Mouse (Mus musculus): ENCODE results near the gene Kcnip1.
A peak's percentile ranks its signal among the peaks of the same experiment; 100 is the strongest.

Gene Kcnip1

DNA sequence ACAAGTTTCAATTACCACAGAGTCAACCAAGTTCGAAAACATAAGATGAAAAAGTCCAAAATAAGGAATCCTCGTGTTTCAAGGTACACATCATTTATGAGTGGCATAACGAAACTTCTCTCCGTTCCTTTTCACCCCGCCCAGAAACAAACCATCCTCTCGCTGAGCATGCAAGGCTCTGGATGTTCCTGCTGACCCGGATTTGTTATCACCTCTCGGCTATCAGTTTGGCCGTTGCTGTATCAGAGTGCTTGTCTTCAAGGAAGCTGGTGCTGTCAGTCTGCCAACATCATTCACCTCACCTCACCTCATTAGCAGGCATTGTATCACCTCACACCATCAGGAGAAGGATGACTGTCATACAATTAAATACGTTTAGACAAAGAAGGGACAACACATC is 90.6 kb downstream of the Kcnip1 start:
- DNase-seq (ENCODE audit: low spot score in 2 of 2) = no peak

DNA sequence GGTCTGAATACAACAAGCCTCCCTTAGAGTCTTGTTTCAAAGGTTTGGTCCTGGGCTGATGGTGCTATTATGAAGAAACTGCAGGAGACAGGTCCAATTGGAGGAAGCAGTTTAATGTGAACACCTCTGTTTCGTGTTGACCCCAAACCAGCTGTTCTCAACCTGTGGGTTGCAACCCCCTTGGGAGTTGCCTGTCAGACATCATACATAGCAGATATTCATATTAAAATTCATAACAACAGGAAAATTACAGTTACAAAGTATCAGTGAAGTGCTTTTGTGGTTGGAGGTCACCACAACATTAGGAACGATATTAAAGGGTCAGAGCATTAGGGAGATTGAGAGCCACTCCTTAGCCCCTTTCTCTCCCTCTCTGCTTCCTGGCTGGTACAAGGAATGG is 91.2 kb downstream of the Kcnip1 start:
- DNase-seq (ENCODE audit: low spot score in 2 of 2) = no peak

DNA sequence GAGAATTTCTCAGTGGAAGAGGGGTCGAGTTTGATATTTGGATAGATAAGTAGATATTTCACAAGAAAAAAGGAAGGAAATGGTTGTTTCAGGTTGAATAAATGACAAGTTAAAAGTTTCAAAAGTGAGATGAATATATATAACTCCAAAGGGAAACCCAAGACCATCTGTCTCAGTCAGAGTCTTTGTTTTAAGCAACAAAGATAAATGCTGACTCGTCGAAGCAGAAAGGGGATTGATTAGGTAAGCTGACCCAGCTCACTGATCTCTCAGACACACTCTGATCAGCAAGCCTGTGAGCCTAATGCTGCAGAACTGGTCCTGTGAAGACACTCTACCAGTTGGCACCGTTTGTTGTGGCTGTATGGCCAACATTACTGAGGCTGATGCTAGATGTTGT is 101.9 kb downstream of the Kcnip1 start:
- no peak for DNase-seq (ENCODE audit: low spot score in 2 of 2)

DNA sequence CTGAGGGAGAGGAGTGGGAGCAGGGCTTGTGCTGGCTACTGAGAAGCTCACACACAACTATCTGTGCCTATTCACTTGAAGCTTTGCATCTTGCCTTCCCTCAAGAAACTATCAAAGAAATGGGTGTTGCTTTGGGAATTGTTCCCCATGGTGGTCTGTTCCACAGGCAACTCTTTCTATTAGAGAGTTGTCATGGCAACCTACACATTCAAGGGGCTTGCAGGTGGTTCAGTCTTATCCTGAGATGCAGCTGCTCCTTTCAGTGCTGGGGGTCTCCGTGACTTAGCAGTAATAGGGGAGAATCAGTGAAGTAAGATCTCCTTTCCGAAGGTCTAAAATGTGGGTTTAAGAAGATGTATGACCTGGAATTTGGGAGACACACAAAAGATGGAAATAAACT is 102.6 kb downstream of the Kcnip1 start:
- no peak for DNase-seq (ENCODE audit: low spot score in 2 of 2)

DNA sequence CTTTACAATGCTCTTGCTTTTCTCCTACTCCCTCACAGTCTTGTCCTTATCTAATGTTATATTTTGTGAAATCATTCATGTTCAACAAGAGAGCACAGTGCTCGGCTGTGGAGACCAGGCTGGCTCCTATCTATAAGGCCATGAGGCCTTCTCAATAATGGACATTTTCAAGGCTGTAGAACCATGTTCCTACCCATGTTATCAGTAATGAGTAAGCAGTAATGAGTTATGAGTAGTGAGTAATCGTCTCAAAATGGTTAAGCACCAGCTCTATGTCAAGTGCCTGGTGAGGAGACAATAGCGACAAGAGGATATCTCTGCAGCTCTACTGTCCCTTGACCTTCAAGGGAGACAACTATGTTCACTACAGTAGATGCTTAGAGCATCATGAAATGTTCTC is 105.3 kb downstream of the Kcnip1 start:
- no peak for DNase-seq (ENCODE audit: low spot score in 2 of 2)

DNA sequence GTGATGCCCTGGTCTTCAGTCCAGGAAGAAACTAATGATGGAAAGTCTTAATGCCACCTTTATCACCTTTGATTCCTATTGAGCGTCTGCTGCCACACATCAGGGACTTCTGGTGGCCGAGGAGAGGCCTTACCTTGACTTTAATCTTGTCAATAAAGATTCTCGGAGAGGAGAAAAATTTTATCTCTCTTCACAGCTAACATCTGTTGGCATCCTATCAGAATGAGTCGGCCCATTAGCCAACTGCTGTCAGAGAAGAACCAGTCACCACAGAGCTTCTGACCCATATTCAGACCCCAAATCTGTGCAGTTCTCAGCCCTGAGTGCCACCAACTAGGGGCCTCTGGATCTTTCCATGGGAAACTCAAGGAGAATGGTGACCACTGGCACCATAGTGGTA is 107.0 kb downstream of the Kcnip1 start:
- DNase-seq (ENCODE audit: low spot score in 2 of 2) = no peak

DNA sequence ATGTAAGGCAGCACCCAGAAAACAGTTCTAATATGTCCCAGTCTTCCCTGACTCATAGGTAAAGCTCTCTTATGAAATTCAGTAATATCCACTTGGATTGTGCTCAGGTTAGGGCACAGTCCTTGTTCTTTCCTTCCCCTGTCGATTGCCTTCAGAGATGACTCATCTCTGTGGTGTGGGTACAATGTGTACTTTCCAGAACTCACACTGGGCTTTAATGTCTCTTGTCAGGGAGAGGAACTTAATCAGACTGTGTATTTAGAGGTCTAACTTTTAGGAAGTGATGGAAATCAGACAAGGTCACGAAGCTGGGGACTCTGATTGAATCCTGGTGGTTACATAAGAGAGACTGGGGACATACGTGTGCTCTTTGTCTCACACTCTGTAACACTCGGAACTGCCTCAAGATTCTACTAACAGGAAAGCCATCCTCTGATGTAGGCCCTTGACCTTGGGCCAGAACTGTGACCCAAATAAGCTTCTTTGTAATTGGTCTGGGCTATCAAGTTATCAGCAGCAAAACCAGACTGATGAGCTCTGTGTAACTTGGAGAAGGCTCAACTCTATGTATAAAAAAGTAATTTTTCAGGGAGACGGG is 110.1 kb downstream of the Kcnip1 start:
- DNase-seq (ENCODE audit: low spot score in 2 of 2) = no peak

DNA sequence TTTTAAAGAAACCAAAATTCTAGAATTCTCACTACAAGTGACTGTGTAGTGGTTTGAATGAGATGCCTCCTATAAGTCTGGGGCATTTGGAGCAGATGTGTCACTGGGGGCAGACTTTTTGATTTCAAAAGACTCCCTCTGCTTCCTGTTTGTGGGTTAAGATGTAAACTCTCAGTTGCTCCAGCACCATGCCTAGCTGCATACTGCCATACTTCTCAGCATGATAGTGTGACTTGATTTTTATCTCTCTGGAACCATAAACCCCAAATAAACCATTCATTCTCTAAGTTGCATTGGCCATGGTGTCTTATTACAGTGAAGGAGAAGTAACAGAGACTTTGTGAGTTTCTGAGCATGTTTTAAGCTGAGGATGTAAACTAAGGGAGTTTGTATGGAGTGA is 118.0 kb downstream of the Kcnip1 start:
- no peak for DNase-seq (ENCODE audit: low spot score in 2 of 2)

DNA sequence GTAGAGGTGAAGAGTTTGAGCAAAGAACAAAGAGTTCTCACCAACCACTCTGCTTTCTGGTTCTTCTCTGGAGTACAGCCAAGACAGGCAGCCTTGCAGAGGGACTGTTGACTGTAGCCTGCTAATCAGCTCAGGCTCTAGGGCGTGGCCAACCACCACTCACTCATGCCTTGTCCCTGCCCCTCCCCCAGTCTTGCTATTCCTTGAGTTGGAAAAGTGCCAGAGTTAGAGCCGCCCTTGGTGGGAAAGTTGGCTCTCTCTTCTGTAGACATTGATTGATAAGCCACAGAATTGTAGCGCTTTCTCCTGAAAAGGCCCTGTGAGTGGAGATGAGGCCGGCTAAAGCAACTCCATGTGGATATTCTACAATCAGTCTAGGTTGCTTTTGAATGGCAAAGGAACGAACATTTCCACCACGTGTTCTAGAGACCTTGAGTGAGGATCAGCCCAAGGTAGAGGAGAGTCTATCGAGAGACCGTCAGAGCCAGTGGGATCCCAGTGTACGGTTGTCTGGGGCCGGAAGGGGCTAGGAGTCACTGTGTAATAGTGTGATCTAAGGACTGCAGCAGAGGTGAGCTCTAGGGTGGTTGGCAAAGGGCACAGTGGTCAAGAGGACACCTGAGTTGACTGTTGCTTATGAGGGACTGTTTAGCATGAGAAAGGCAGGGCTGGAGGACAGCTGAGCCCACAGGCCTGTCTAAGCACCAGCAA is 119.7 kb downstream of the Kcnip1 start:
- DNase-seq (ENCODE audit: low spot score in 2 of 2) = peak; percentile 14 to 53

DNA sequence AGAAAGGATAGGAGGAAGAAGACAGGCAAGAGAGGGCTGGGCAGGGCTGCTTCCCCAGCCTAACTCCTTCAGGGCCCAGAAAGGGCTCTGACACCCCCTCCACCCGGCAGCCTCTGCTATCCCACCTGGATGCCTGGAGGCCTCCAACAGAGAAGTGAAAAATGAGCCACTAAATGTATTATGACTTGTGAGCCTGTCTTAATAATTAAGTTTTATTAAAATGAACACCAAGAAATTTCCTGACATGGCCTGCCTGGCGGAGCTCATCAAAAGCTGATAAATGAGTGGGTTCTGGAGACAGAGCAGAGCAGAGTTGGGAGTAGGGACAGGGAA is 120.3 kb downstream of the Kcnip1 start:
- DNase-seq (ENCODE audit: low spot score in 2 of 2) = no peak

DNA sequence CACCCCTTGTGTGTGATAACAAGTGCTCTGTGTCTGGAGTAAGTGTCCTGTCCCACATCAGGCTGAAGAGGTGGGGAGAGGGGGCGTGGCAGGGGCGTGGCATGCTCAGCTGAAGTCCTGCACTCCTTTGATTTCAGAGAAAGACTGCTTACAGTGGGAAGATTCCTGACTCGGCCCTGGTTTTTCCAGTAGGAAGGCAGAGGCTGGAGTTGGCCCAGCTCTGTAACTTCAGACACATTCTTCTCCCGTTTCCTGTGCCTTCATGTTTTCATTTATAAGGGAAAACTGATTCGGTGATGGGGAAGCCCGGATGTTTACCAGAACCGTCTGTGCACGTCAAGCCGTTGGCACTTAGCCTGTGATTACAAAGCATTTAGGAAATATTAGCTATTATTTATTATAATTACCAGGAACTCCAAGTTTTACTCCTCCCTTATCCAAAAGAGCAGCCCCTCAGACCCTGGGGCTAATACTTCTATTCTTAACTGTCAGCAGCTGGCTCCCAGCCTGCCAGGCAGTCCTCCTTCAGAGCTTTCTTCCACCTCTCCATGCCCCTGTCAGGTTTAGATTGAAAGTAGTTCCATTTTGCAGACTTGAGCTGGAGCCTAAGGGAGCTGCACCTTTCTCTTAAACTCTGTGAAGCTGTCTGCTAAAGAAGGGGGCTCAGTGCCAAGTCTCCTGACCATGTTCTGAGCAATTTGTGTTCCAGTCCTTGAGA is 120.8 kb downstream of the Kcnip1 start:
- DNase-seq (ENCODE audit: low spot score in 2 of 2) = peak; percentile 6 to 50

DNA sequence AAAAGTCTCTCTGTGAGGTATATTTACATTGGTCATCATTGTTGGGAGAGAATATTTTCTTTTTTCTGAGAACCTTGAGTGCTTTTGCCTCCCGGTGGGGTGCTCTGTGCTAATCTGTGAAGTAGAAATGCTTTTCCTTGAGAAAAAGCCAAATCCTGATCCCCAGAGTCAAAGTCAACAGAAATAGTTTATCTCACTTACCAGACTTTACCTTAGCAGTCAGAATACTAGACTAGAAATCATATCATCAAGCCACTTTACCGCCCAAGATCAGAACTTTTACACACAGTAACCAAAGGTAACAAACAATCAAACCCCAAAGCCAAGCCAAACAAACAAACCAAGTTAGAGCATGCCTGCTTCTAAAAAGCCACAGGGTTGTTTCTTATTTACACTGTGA is 122.7 kb downstream of the Kcnip1 start:
- no peak for DNase-seq (ENCODE audit: low spot score in 2 of 2)

DNA sequence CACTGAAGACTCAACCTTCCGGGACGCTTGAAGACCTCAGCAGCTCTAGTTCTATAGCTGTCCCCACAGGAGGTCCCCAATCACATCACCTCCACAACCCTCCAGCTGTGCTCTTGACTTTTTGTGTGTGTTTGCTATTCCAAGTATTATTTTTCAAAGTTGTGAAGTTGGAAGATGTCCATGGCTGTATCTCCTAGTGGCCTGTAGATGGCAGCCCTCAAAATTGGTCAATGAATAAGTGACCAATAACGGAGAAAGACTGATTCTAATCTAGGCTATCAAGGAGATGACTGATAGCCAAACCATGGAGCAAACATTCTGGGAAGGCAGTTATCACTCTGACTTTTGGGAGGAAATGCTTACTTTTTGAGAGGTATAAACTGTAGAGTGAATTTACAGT is 123.4 kb downstream of the Kcnip1 start:
- no peak for DNase-seq (ENCODE audit: low spot score in 2 of 2)

DNA sequence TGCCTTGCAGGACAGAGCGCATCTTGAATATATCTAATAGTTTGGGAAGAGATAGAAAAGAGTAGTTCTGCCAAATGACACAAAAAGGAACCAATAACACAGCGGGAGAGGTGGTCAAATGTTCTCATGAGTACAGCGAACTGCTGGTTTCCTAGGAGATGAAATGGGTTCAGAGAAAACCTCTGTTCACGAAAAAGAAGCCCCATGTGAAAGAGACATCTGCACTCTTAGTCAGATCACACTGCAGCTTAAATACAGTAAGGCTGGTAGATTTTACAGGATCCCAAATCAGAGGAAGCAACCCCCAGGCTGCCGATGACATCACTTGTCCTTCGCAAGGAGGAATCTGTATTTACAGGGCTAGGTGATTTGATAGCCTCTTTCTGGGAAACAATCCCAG is 126.2 kb downstream of the Kcnip1 start:
- no peak for DNase-seq (ENCODE audit: low spot score in 2 of 2)

DNA sequence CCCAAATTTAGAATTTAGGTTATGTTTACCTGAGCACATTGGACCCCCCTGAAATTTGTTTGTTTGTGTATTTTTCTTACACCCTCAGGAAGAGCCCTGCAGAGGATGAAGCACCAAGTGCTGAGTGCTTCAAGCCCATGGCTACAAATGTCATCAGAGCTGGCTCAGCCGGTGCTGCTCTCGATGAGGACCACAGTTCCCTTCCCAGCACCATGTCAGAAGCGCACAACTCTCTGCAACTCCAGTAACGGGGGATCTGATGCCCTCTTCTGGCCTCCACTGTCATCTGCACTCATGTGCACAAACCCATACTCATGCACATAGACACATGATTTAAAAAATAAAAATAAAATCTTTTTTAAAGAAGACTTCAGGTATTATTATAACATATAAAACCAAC is 128.7 kb downstream of the Kcnip1 start:
- DNase-seq (ENCODE audit: low spot score in 2 of 2) = no peak

DNA sequence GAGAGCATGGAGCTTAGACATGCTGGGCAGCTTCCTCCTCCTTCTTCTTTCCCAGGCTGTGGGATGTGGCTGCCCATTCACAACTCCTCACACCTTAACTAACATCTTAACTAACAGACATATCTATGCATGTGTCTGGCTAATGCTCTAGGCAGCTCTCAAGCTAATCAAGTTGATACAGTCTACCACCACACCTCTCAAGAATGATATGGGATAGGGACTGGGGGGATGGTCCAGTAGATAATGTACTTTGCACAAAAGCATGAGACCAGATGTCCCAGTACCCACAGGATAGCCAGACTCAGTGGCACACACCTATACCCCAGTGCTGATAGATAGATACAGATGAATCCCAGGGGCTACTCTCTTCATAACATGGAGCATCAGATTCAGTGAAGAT is 131.1 kb downstream of the Kcnip1 start:
- DNase-seq (ENCODE audit: low spot score in 2 of 2) = no peak

DNA sequence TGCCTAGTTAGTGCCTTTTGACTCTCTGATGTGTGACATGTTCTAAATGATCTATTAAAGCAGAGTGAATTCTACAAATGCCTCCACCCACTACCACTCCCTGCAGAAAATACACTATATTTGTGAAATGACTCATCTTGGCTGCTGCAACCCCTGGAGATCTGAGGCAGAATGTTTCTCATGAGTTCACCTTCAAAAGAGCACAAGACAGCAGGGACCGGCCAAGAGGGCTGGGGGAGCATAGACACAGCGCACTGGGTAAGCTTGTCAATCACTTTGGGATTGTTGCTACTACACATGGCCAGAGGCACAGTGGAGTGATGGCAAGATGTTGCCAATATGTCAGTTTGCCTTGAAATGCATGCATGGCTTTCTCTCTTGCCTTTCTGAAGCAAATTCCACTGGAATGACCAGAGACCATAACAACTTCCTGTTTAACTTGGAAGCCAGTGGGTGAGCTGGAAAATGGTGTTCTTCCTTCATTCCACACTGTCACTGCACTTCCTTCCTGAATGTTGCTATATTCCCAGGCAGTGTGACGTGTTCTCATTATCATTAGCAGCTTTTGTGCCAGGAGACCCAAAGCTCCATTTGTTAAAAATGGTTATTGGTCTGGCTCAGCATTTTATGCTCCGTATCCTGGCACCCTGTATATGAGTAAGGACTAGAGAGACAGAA is 131.9 kb downstream of the Kcnip1 start:
- DNase-seq (ENCODE audit: low spot score in 2 of 2) = no peak

DNA sequence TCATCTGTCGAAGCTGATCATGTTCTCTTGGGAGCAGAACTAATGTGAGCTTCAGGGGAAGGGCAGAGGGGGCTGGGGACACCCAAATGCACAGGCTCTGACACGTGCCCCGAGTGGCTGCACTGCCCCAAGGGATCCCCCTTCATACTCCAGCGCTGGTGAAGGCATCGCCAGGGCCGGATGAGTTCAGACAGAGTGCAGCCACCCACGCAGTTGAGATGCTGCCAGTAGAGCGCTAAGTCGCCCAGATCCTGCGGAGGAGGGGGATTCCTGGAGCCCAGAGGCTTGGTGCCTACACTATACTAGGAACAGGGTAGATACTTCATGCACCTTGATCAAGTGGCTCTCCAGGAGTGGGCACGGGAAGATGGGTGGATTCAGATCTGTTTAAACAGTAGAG is 143.3 kb downstream of the Kcnip1 start:
- no peak for DNase-seq (ENCODE audit: low spot score in 2 of 2)

DNA sequence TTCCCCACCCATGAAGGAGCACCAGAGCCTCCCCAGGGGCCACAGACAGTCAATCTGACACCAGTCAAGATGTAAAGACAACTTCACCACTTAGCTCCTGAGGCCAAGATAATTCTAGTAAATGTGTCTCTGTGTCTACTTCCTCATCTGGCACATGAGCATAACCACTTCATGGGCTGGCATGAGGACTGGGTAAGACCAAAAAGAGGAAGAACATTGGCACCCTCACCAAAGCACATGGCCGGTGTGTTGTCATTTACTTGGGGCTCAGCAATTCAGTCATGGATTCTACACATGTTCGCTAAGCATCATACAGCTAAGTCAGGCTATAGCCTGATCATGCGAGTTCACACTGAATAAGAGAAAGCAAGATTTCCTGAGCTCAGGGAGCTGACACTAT is 144.3 kb downstream of the Kcnip1 start:
- DNase-seq (ENCODE audit: low spot score in 2 of 2) = no peak

DNA sequence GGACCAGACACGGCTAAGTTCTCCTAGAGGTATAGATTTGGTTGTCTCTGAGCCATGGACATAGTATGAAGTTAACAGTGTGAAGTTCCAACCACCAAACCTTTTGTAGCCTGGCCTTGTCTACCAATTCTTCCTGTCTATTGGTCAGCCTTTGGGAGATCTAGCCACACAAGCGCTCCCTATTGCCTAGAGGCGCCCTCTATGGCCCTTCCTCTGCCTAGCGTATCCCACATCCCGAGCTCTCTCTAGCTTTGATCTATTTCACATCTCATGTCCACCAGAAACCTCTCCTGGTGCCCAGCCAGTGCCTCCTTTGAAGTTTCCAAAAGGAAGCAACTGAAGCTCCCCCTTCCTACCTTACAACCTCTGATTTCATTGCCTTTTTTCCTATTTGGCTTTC is 147.0 kb downstream of the Kcnip1 start:
- DNase-seq (ENCODE audit: low spot score in 2 of 2) = no peak

DNA sequence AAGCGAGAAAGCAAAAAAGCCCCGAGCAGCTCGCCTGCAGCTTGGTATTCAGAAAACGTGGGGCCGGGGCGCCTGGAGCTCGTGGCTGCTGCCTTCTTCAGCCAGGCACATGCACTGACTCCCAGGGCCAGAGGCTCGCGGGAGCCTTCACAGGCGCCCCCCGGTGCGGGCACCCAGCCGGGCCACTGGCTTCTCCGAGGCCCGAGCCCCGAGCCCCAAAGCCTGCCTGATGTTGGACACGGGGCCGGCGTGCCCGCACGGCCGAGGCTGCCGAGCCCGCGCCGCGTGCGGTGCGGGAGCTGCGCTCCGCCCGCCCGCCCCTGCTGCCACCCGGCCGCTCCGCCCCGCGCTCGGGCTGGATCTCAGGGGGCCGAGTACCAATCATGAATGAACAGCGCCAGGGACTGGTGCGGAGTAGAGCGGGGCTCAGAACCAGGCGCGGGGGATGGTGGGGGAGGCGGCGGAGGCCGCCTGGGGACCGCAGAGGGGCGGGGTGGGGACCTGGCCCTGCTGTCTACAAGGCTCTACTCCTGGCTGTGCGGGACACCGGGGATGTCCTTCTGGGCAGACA is 149.6 kb downstream of the Kcnip1 start:
- DNase-seq (ENCODE audit: low spot score in 2 of 2) = no peak

DNA sequence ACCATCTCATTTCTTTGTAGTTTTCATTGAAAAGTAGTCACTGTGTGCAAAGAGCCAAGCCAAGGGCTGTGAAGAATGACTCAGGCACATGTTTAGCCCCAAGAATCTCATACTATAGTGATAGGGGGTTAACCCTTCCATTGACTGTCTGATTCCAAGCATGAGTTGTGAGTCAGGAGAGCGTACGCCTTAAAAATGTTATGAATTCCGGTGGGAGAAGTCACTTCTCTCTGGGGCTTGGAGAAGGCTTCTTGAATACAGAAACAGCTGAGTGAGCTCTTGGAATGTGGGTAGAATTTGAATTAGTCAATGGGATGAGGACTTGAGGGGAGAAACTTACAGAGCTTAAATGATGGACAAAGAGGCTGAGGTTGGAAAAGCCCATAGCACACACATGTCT is 153.9 kb downstream of the Kcnip1 start:
- no peak for DNase-seq (ENCODE audit: low spot score in 2 of 2)

DNA sequence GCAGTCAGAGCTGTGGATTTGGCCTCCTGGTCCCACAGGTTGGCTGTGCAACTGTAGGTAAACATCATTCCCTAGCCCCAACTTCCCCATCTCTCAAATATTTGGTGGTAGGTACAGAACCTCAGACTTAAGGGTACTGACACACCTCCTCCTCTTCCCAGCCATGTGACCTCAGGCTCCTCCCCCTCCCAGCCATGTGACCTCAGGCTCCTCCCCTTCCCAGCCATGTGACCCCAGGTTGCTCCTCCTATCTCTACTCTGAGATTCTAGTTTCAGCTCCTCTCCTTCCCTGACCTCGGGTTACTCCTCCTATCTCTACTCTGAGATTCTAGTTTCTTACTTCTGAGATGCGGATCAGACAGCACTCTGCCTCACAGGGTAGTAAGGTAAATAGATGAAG is 163.2 kb downstream of the Kcnip1 start:
- no peak for DNase-seq (ENCODE audit: low spot score in 2 of 2)

All from spleen, postnatal 10 days (tissue).